Comparison of ENCODE assay signal across 10 mouse cellular contexts in genomic region chr2:12883276-12883914, GRCm38 (mm10). TPM values are rescaled to one million over a fixed set of nuclear protein-coding genes. Genes with fewer than 3 reads are reported as not detected.
A peak's percentile ranks its signal among the peaks of the same experiment; 100 is the strongest.
DNase-seq lines count a peak whose midpoint lies in the region; ATAC-seq and TF ChIP-seq lines count a peak whose summit lies in the region.
"Had no signal": no experiment of that assay in that cellular context is flagged by ENCODE, and none has a peak within 500 bp of the region (broad histone marks: within the 10 kb centered on the region; RNA-seq: fewer than 3 reads in every experiment).

No protein-coding gene starts in this region.

- H3K4me1 ChIP-seq in hindbrain, embryonic 11.5 days (replicated peaks; ENCODE audit: control insufficient read depth, insufficient read depth, low read length): no peaks in the 10 kb centered on the region
- no peaks in the 10 kb centered on the region for H3K4me1 ChIP-seq in hindbrain, embryonic 10.5 days (replicated peaks)
- no peaks in the 10 kb centered on the region for H3K4me1 ChIP-seq in hindbrain, postnatal 0 days (ENCODE audit: insufficient read depth, low read length)
- H3K4me1 ChIP-seq in midbrain, embryonic 15.5 days: no peaks in the 10 kb centered on the region
- H3K4me1 ChIP-seq: neural tube, embryonic 12.5 days had no signal

- ATAC-seq in hindbrain, embryonic 11.5 days (ENCODE audit: low FRiP score): peak; percentile 38; the same call in 1 of the 2 replicates
- ATAC-seq in hindbrain, postnatal 0 days: peak; percentile 94
- ATAC-seq in midbrain, embryonic 15.5 days (replicated peaks): peak; percentile 84
- no peak for ATAC-seq in erythroid progenitor cell, adult 5-6 weeks (replicated peaks; ENCODE audit: low FRiP score, poor library complexity, severe bottlenecking)

- H3K36me3 ChIP-seq in hindbrain, embryonic 11.5 days (ENCODE audit: control insufficient read depth, insufficient read depth, low read length): no peaks in the 10 kb centered on the region
- no peaks in the 10 kb centered on the region for H3K36me3 ChIP-seq in hindbrain, embryonic 10.5 days
- no peaks in the 10 kb centered on the region for H3K36me3 ChIP-seq in hindbrain, postnatal 0 days (ENCODE audit: insufficient read depth, low read length)
- H3K36me3 ChIP-seq in midbrain, embryonic 15.5 days (replicated peaks): no peaks in the 10 kb centered on the region
- H3K36me3 ChIP-seq: neural tube, embryonic 12.5 days had no signal

- H3K9ac ChIP-seq in hindbrain, embryonic 11.5 days (ENCODE audit: low read depth, low read length): no peak overlapping the region
- H3K9ac ChIP-seq in hindbrain, postnatal 0 days (replicated peaks; ENCODE audit: low read length): no peak overlapping the region
- H3K9ac ChIP-seq in midbrain, embryonic 15.5 days: no peak overlapping the region
- H3K9ac ChIP-seq: neural tube, embryonic 12.5 days had no signal

- 82% methylated on average over 10 of the region's 10 CpGs for WGBS in hindbrain, embryonic 11.5 days
- 86% methylated on average over 10 of the region's 10 CpGs for WGBS in hindbrain, embryonic 10.5 days
- 39% methylated on average over 10 of the region's 10 CpGs for WGBS in hindbrain, postnatal 0 days
- WGBS in midbrain, embryonic 15.5 days: 73% methylated on average over 10 of the region's 10 CpGs

- DNase-seq in hindbrain, embryonic 11.5 days (ENCODE audit: low spot score): no peak
- DNase-seq in hindbrain, embryonic 10.5 days (ENCODE audit: low spot score): no peak
- peak; percentile 71 for DNase-seq in cerebellum, adult 8-10 months
- peak; percentile 84 for DNase-seq in hindbrain, postnatal 0 days (ENCODE audit: low spot score)
- DNase-seq in retina, postnatal 1 day: no peak
- DNase-seq in embryo, embryonic 10.5 days (ENCODE audit: low spot score): no peak

- no peaks in the 10 kb centered on the region for H3K27me3 ChIP-seq in hindbrain, embryonic 11.5 days (ENCODE audit: control insufficient read depth, insufficient read depth, low read length)
- H3K27me3 ChIP-seq in hindbrain, embryonic 10.5 days (ENCODE audit: insufficient read depth, poor library complexity, severe bottlenecking): no peaks in the 10 kb centered on the region
- no peaks in the 10 kb centered on the region for H3K27me3 ChIP-seq in hindbrain, postnatal 0 days (ENCODE audit: insufficient read depth, low read length)
- H3K27me3 ChIP-seq in midbrain, embryonic 15.5 days (replicated peaks): no peaks in the 10 kb centered on the region
- H3K27me3 ChIP-seq: neural tube, embryonic 12.5 days had no signal

- 0 out of 2 replicates have a peak overlapping the region, but pooled peaks have one; percentile 5 for H3K27ac ChIP-seq in hindbrain, embryonic 11.5 days (ENCODE audit: low read depth, low read length)
- H3K27ac ChIP-seq in hindbrain, embryonic 10.5 days: no peak overlapping the region
- no peak overlapping the region for H3K27ac ChIP-seq in hindbrain, postnatal 0 days
- no peak overlapping the region for H3K27ac ChIP-seq in midbrain, embryonic 15.5 days
- H3K27ac ChIP-seq: kidney, postnatal 0 days; neural tube, embryonic 12.5 days had no signal

- no peak for TF ChIP-seq CTCF in hindbrain, postnatal 0 days (IDR thresholded peaks at IDR 0.05; ENCODE audit: low read depth)

- no peak overlapping the region for H3K4me3 ChIP-seq in hindbrain, embryonic 11.5 days (ENCODE audit: low read depth, low read length)
- no peak overlapping the region for H3K4me3 ChIP-seq in hindbrain, embryonic 10.5 days
- H3K4me3 ChIP-seq in hindbrain, postnatal 0 days (ENCODE audit: low read length): no peak overlapping the region
- no peak overlapping the region for H3K4me3 ChIP-seq in midbrain, embryonic 15.5 days
- H3K4me3 ChIP-seq: neural tube, embryonic 12.5 days had no signal

- H3K4me2 ChIP-seq in hindbrain, embryonic 11.5 days (replicated peaks; ENCODE audit: low read depth, low read length): no peak overlapping the region
- no peak overlapping the region for H3K4me2 ChIP-seq in hindbrain, postnatal 0 days (ENCODE audit: low read depth, low read length)
- no peak overlapping the region for H3K4me2 ChIP-seq in midbrain, embryonic 15.5 days
- H3K4me2 ChIP-seq: neural tube, embryonic 12.5 days had no signal

- H3K9me3 ChIP-seq in hindbrain, embryonic 11.5 days (ENCODE audit: control insufficient read depth, low read length): no peaks in the 10 kb centered on the region
- H3K9me3 ChIP-seq in hindbrain, embryonic 10.5 days: no peaks in the 10 kb centered on the region
- no peaks in the 10 kb centered on the region for H3K9me3 ChIP-seq in hindbrain, postnatal 0 days (ENCODE audit: low read length)
- H3K9me3 ChIP-seq in midbrain, embryonic 15.5 days: no peaks in the 10 kb centered on the region
- H3K9me3 ChIP-seq: neural tube, embryonic 12.5 days had no signal

RNA-seq across cellular contexts. Expression of gene Pter, which starts 40.4 kb away (rescaled TPM):
- polyA plus RNA-seq in hindbrain, embryonic 11.5 days (2014; fragmentation: Nextera tagmentation; extraction: Ambion mirVana): 10.1 and 10.7 TPM in 2 replicates
- 10.0 and 13.6 TPM in 2 replicates for polyA plus RNA-seq in hindbrain, embryonic 10.5 days (2016; fragmentation: Nextera tagmentation; extraction: Ambion mirVana)
- total RNA-seq in hindbrain, postnatal 0 days (2014; rRNA removed): 5.2 and 19.6 TPM in 2 replicates
- polyA plus RNA-seq in hindbrain, postnatal 0 days (2015; fragmentation: Nextera tagmentation; extraction: Ambion mirVana): 9.1 TPM in 2 replicates
- polyA plus RNA-seq in midbrain, embryonic 15.5 days (2015; fragmentation: Nextera tagmentation; extraction: Ambion mirVana): 4.0 and 4.6 TPM in 2 replicates
- 1.1 TPM in 1 of 2 replicates, not detected in the other for total RNA-seq in erythroid progenitor cell, adult 5-6 weeks (2015; ENCODE audit: low replicate concordance)
- 0.90 TPM in 1 of 2 replicates, not detected in the other for total RNA-seq in erythroid progenitor cell, adult 5-6 weeks (2017; ENCODE audit: low replicate concordance)

Comparison
In these comparisons a context has a peak if more than half of its experiments do, and no peak if none do; other contexts are left out.
1. DNase-seq: peak in cerebellum, adult 8-10 months (single experiment) and hindbrain, postnatal 0 days (single experiment); none in hindbrain, embryonic 11.5 days (single experiment), hindbrain, embryonic 10.5 days (single experiment), retina, postnatal 1 day (single experiment) and embryo, embryonic 10.5 days (single experiment).